In genomic region chr4:132132297-132132696, GRCm38 (mm10) we compare ENCODE assay signal across 30 mouse cellular contexts. TPM values are rescaled to one million over a fixed set of nuclear protein-coding genes. Genes with fewer than 3 reads are reported as not detected.
A peak's percentile ranks its signal among the peaks of the same experiment; 100 is the strongest.
DNase-seq lines count a peak whose midpoint lies in the region; ATAC-seq and TF ChIP-seq lines count a peak whose summit lies in the region.
"Had no signal": no experiment of that assay in that cellular context is flagged by ENCODE, and none has a peak within 500 bp of the region (broad histone marks: within the 10 kb centered on the region; RNA-seq: fewer than 3 reads in every experiment).

No protein-coding gene starts in this region.

- no peak for TF ChIP-seq POLR2A in small intestine, adult 2 months (IDR thresholded peaks at IDR 0.05; ENCODE audit: low read depth, low read length)

- peak; percentile 42; the same call in 1 of the 2 replicates for ATAC-seq in heart, postnatal 0 days (ENCODE audit: insufficient read depth, low read depth)
- peak; percentile 91 for ATAC-seq in intestine, embryonic 16.5 days
- ATAC-seq: CD4-positive, CD25-positive, alpha-beta regulatory T cell, adult 4 months; forebrain, embryonic 13.5 days; forebrain, postnatal 0 days; hindbrain, embryonic 16.5 days had no signal

- DNase-seq in heart, postnatal 0 days (ENCODE audit: low spot score): no peak
- no peak for DNase-seq in heart, postnatal 4 days
- DNase-seq in cerebellum, adult 8-10 months: no peak
- DNase-seq in gastrocnemius, adult 2 months: no peak
- DNase-seq: adrenal gland, adult 2 months; adrenal gland, postnatal 14 days; cerebellum, adult 11 months; cerebellum, adult 2 months; cerebellum, postnatal 10 days; cerebellum, postnatal 36 days; embryo, embryonic 11 days; forebrain, postnatal 0 days; gastrocnemius, postnatal 25 days; heart, adult 18-20 months; kidney, adult 11 months had no signal

- H3K4me3 ChIP-seq in heart, postnatal 0 days (ENCODE audit: low read depth, low read length): no peak overlapping the region
- H3K4me3 ChIP-seq in intestine, embryonic 16.5 days (ENCODE audit: low read length): no peak overlapping the region
- no peak overlapping the region for H3K4me3 ChIP-seq in small intestine, adult 2 months (ENCODE audit: low read depth, low read length)
- no peak overlapping the region for H3K4me3 ChIP-seq in gastrocnemius, adult 2 months
- H3K4me3 ChIP-seq: embryonic facial prominence, embryonic 10.5 days; embryonic facial prominence, embryonic 13.5 days; erythroblast, embryonic 14.5 days; forebrain, embryonic 13.5 days; heart, embryonic 10.5 days; heart, embryonic 15.5 days; hindbrain, embryonic 10.5 days; hindbrain, embryonic 13.5 days had no signal

- TF ChIP-seq EP300 in heart, postnatal 0 days (IDR thresholded peaks at IDR 0.05; ENCODE audit: low read depth): no peak

- no peaks in the 10 kb centered on the region for H3K9me3 ChIP-seq in heart, postnatal 0 days (replicated peaks; ENCODE audit: control insufficient read depth, low read length)
- H3K9me3 ChIP-seq in intestine, embryonic 16.5 days (ENCODE audit: control insufficient read depth, low read length): no peaks in the 10 kb centered on the region
- H3K9me3 ChIP-seq: embryonic facial prominence, embryonic 10.5 days; embryonic facial prominence, embryonic 13.5 days; forebrain, embryonic 13.5 days; heart, embryonic 10.5 days; heart, embryonic 15.5 days; hindbrain, embryonic 10.5 days; hindbrain, embryonic 13.5 days had no signal

- no peak for TF ChIP-seq CTCF in heart, postnatal 0 days (IDR thresholded peaks at IDR 0.05; ENCODE audit: low read depth)
- no peak for TF ChIP-seq CTCF in small intestine, adult 2 months (IDR thresholded peaks at IDR 0.05; ENCODE audit: extremely low read depth, insufficient read length, insufficient replicate concordance, low read depth, low read length)
- no peak for TF ChIP-seq CTCF in gastrocnemius, adult 2 months (IDR thresholded peaks at IDR 0.05)

- H3K27me3 ChIP-seq in heart, postnatal 0 days (ENCODE audit: control insufficient read depth, insufficient read depth, low read length): no peaks in the 10 kb centered on the region
- H3K27me3 ChIP-seq in intestine, embryonic 16.5 days (replicated peaks; ENCODE audit: control insufficient read depth, insufficient read depth, low read length): no peaks in the 10 kb centered on the region
- H3K27me3 ChIP-seq in small intestine, adult 2 months (ENCODE audit: control insufficient read depth, insufficient read depth, low read length): no peaks in the 10 kb centered on the region
- H3K27me3 ChIP-seq: embryonic facial prominence, embryonic 13.5 days; forebrain, embryonic 13.5 days; heart, embryonic 15.5 days; hindbrain, embryonic 13.5 days had no signal

- H3K36me3 ChIP-seq in heart, postnatal 0 days (replicated peaks; ENCODE audit: control insufficient read depth, insufficient read depth, low read length): no peaks in the 10 kb centered on the region
- no peaks in the 10 kb centered on the region for H3K36me3 ChIP-seq in intestine, embryonic 16.5 days (ENCODE audit: control insufficient read depth, insufficient read depth, low read length)
- H3K36me3 ChIP-seq in small intestine, adult 2 months (ENCODE audit: control insufficient read depth, insufficient read depth, low read length): no peaks in the 10 kb centered on the region
- H3K36me3 ChIP-seq: embryonic facial prominence, embryonic 10.5 days; embryonic facial prominence, embryonic 13.5 days; heart, embryonic 10.5 days; heart, embryonic 15.5 days; hindbrain, embryonic 10.5 days; hindbrain, embryonic 13.5 days had no signal

- 40% methylated on average over 7 of the region's 7 CpGs for WGBS in heart, postnatal 0 days
- WGBS in intestine, embryonic 16.5 days: 58% methylated on average over 7 of the region's 7 CpGs
- 39% methylated on average over 7 of the region's 7 CpGs for WGBS in small intestine, adult 2 months

- H3K27ac ChIP-seq in heart, postnatal 0 days (ENCODE audit: low read depth): no peak overlapping the region
- peak overlapping the region; percentile 33; the same call in 1 of the 2 replicates for H3K27ac ChIP-seq in intestine, embryonic 16.5 days (ENCODE audit: low read length)
- peak overlapping the region; percentile 67 for H3K27ac ChIP-seq in small intestine, adult 2 months (ENCODE audit: insufficient read depth, low read depth, low read length)
- H3K27ac ChIP-seq in gastrocnemius, adult 2 months: no peak overlapping the region
- H3K27ac ChIP-seq: embryonic facial prominence, embryonic 10.5 days; embryonic facial prominence, embryonic 13.5 days; heart, embryonic 10.5 days; heart, embryonic 15.5 days; hindbrain, embryonic 10.5 days; hindbrain, embryonic 13.5 days had no signal

- no peak overlapping the region for H3K4me2 ChIP-seq in heart, postnatal 0 days (ENCODE audit: low read depth, low read length)
- H3K4me2 ChIP-seq in intestine, embryonic 16.5 days (ENCODE audit: low read depth, low read length): no peak overlapping the region
- H3K4me2 ChIP-seq: embryonic facial prominence, embryonic 13.5 days; forebrain, embryonic 13.5 days; heart, embryonic 15.5 days; hindbrain, embryonic 13.5 days had no signal

- no peak overlapping the region for H3K9ac ChIP-seq in heart, postnatal 0 days (replicated peaks; ENCODE audit: low read depth, low read length)
- no peak overlapping the region for H3K9ac ChIP-seq in intestine, embryonic 16.5 days (ENCODE audit: low read depth, low read length)
- H3K9ac ChIP-seq: embryonic facial prominence, embryonic 13.5 days; forebrain, embryonic 13.5 days; forebrain, postnatal 0 days; heart, embryonic 15.5 days; hindbrain, embryonic 13.5 days had no signal

- intact Hi-C loops in gastrocnemius, adult 2 months (cut with DNase I): no loop called here

- H3K4me1 ChIP-seq in heart, postnatal 0 days (ENCODE audit: control insufficient read depth, insufficient read depth): peaks cover 7% of the 10 kb centered on the region
- H3K4me1 ChIP-seq in intestine, embryonic 16.5 days (ENCODE audit: control insufficient read depth, insufficient read depth, low read length): peaks cover 6% of the 10 kb centered on the region
- H3K4me1 ChIP-seq in small intestine, adult 2 months (ENCODE audit: control insufficient read depth, insufficient read depth, insufficient read length, low read length): peaks cover 21% of the 10 kb centered on the region; the same call in 1 of the 2 replicates

RNA-seq across cellular contexts. Expression of gene Oprd1, which starts 12.0 kb away (rescaled TPM):
- 0.93 and 1.1 TPM in 2 replicates for total RNA-seq in heart, postnatal 0 days (2014; rRNA removed; ENCODE audit: low replicate concordance)
- polyA plus RNA-seq in heart, postnatal 0 days (2015; fragmentation: Nextera tagmentation; extraction: Ambion mirVana): 0.37 and 0.70 TPM in 2 replicates
- total RNA-seq in heart, postnatal 4 days (2021): under 1 TPM; 0.45 to 0.54 TPM
- 0.22 and 0.26 TPM in 2 replicates for polyA plus RNA-seq in intestine, embryonic 16.5 days (2015; fragmentation: Nextera tagmentation; extraction: Ambion mirVana)
- polyA plus RNA-seq in small intestine, adult 2 months (2012; rRNA removed): 0.28 and 0.60 TPM in 2 replicates
- total RNA-seq in gastrocnemius, adult 2 months (2021): not detected
- total RNA-seq: gastrocnemius, postnatal 25 days; MEL had no signal
- polyA plus RNA-seq: CD4-positive, CD25-positive, alpha-beta regulatory T cell, adult 4 months; erythroblast, embryonic 14.5 days had no signal

RNA-seq across cellular contexts. Expression of gene Epb41, which starts 57.2 kb away (rescaled TPM):
- 47.3 and 52.8 TPM in 2 replicates for total RNA-seq in heart, postnatal 0 days (2014; rRNA removed; ENCODE audit: low replicate concordance)
- 21.2 and 26.6 TPM in 2 replicates for polyA plus RNA-seq in heart, postnatal 0 days (2015; fragmentation: Nextera tagmentation; extraction: Ambion mirVana)
- 100 to 1,000 TPM in 1 of 2 experiments, 10 to 100 TPM in 1; 88.1 to 142 TPM for total RNA-seq in heart, postnatal 4 days (2021)
- polyA plus RNA-seq in intestine, embryonic 16.5 days (2015; fragmentation: Nextera tagmentation; extraction: Ambion mirVana): 41.5 and 46.8 TPM in 2 replicates
- polyA plus RNA-seq in small intestine, adult 2 months (2012; rRNA removed): 11.1 and 15.7 TPM in 2 replicates
- 100 to 1,000 TPM; 102 to 113 TPM for total RNA-seq in gastrocnemius, adult 2 months (2021)

RNA-seq across cellular contexts. Expression of gene Gm10300, which starts 57.8 kb away (rescaled TPM):
- total RNA-seq in heart, postnatal 0 days (2014; rRNA removed; ENCODE audit: low replicate concordance): 1.7 TPM in 1 of 2 replicates, not detected in the other
- 0.18 TPM in 2 replicates for polyA plus RNA-seq in heart, postnatal 0 days (2015; fragmentation: Nextera tagmentation; extraction: Ambion mirVana)
- total RNA-seq in heart, postnatal 4 days (2021): under 1 TPM; 0.11 to 0.12 TPM
- not detected in 2 replicates for polyA plus RNA-seq in intestine, embryonic 16.5 days (2015; fragmentation: Nextera tagmentation; extraction: Ambion mirVana)
- polyA plus RNA-seq in small intestine, adult 2 months (2012; rRNA removed): 0.06 TPM in 2 replicates
- total RNA-seq in gastrocnemius, adult 2 months (2021): under 1 TPM in 1 of 2 experiments, not detected in 1; 0.08 TPM
- total RNA-seq: gastrocnemius, postnatal 25 days had no signal
- polyA plus RNA-seq: C2C12; CD4-positive, CD25-positive, alpha-beta regulatory T cell, adult 4 months; embryonic facial prominence, embryonic 10.5 days; forebrain, embryonic 13.5 days; forebrain, postnatal 0 days; frontal cortex, adult 2 months; heart, embryonic 10.5 days; hindbrain, embryonic 13.5 days; hindbrain, embryonic 16.5 days had no signal

Comparison
In these comparisons a context has a peak if more than half of its experiments do, and no peak if none do; other contexts are left out.
1. H3K27ac ChIP-seq: peak in intestine, embryonic 16.5 days (single experiment) and small intestine, adult 2 months (single experiment); none in heart, postnatal 0 days (single experiment) and gastrocnemius, adult 2 months (single experiment).